Mouse (Mus musculus): ENCODE data around the gene Pf4. TPM values are rescaled to one million over a fixed set of nuclear protein-coding genes. Genes with fewer than 3 reads are reported as not detected.

Gene Pf4
- polyA plus RNA-seq, 1 experiment from 2014 or later = 74.4 TPM

- WGBS = 79% methylated on average over 12 of the region's 12 CpGs
- Histone ChIP-seq H3K9ac (replicated peaks) (no peak overlapping the region), H3K36me3 (no peaks in the 10 kb centered on the region), H3K4me3 (no peak overlapping the region), H3K27me3 (peaks cover 10% of the 10 kb centered on the region), H3K4me2 (replicated peaks) (no peak overlapping the region), H3K4me1 (peaks cover 6% of the 10 kb centered on the region), H3K9me3 (no peaks in the 10 kb centered on the region), H3K27ac (replicated peaks) (no peak overlapping the region)
- ATAC-seq (ENCODE audit: low FRiP score, low read depth) = no peak
Measured at GRCm38 (mm10) chr5:90763912-90764665, 8.1 kb upstream of the Pf4 start.

GRCm38 (mm10) chr5:90765821-90766606 is 6.2 kb upstream of the Pf4 start:
- no peak overlapping the region for H3K4me3 ChIP-seq
- ATAC-seq (ENCODE audit: low FRiP score, low read depth) = no peak
- 81% methylated on average over 8 of the region's 8 CpGs for WGBS
- H3K36me3 ChIP-seq = no peaks in the 10 kb centered on the region
- no peak overlapping the region for H3K9ac ChIP-seq (replicated peaks)
- no peak overlapping the region for H3K4me2 ChIP-seq (replicated peaks)
- no peak overlapping the region for H3K27ac ChIP-seq (replicated peaks)
- H3K27me3 ChIP-seq = no peaks in the 10 kb centered on the region; the same call in 1 of the 2 replicates
- no peaks in the 10 kb centered on the region for H3K9me3 ChIP-seq
- no peaks in the 10 kb centered on the region for H3K4me1 ChIP-seq

GRCm38 (mm10) chr5:90768218-90768617 is 4.0 kb upstream of the Pf4 start, which contains the start of gene Ppbp:
Gene Ppbp, plus strand, starts transcription at chr5:90768518.
- Histone ChIP-seq H3K9ac (replicated peaks) (no peak within 1 kb of the TSS), H3K27me3 (no peaks in the 10 kb centered on the region), H3K4me3 (no peak within 1 kb of the TSS), H3K27ac (replicated peaks) (no peak within 1 kb of the TSS), H3K9me3 (no peaks in the 10 kb centered on the region), H3K4me2 (replicated peaks) (no peak within 1 kb of the TSS), H3K4me1 (no peaks in the 10 kb centered on the region), H3K36me3 (no peaks in the 10 kb centered on the region)
- 78% methylated on average over 3 of the region's 3 CpGs for WGBS
- no peak for ATAC-seq (ENCODE audit: low FRiP score, low read depth)

GRCm38 (mm10) chr5:90771369-90771768 is 866 bp upstream of the Pf4 start:
- ATAC-seq (ENCODE audit: low FRiP score, low read depth) = no peak
- H3K4me3 ChIP-seq = no peak overlapping the region
- H3K4me1 ChIP-seq = no peaks in the 10 kb centered on the region
- H3K36me3 ChIP-seq = no peaks in the 10 kb centered on the region
- 70% methylated on average over 3 of the region's 3 CpGs for WGBS
- H3K27me3 ChIP-seq = no peaks in the 10 kb centered on the region
- H3K27ac ChIP-seq (replicated peaks) = no peak overlapping the region
- H3K4me2 ChIP-seq (replicated peaks) = no peak overlapping the region
- no peak overlapping the region for H3K9ac ChIP-seq (replicated peaks)
- H3K9me3 ChIP-seq = no peaks in the 10 kb centered on the region

- Histone ChIP-seq H3K4me2 (replicated peaks) (no peak overlapping the region), H3K9ac (replicated peaks) (no peak overlapping the region), H3K4me1 (no peaks in the 10 kb centered on the region), H3K36me3 (no peaks in the 10 kb centered on the region), H3K27me3 (no peaks in the 10 kb centered on the region), H3K4me3 (no peak overlapping the region), H3K9me3 (no peaks in the 10 kb centered on the region), H3K27ac (replicated peaks) (no peak overlapping the region)
- ATAC-seq (ENCODE audit: low FRiP score, low read depth) = no peak
- 88% methylated on average over 5 of the region's 5 CpGs for WGBS
Measured at GRCm38 (mm10) chr5:90775562-90775961, 3.3 kb downstream of the Pf4 start.

GRCm38 (mm10) chr5:90777621-90778020 is 5.4 kb downstream of the Pf4 start:
- Histone ChIP-seq H3K4me3 (no peak overlapping the region), H3K9me3 (no peaks in the 10 kb centered on the region), H3K36me3 (no peaks in the 10 kb centered on the region), H3K27me3 (no peaks in the 10 kb centered on the region), H3K4me1 (no peaks in the 10 kb centered on the region), H3K4me2 (replicated peaks) (no peak overlapping the region), H3K9ac (replicated peaks) (no peak overlapping the region), H3K27ac (replicated peaks) (no peak overlapping the region)
- ATAC-seq (ENCODE audit: low FRiP score, low read depth) = no peak
- WGBS = 82% methylated on average over 10 of the region's 10 CpGs

GRCm38 (mm10) chr5:90778856-90779255 is 6.6 kb downstream of the Pf4 start:
- Histone ChIP-seq H3K9me3 (no peaks in the 10 kb centered on the region), H3K4me1 (no peaks in the 10 kb centered on the region), H3K27ac (replicated peaks) (no peak overlapping the region), H3K9ac (replicated peaks) (no peak overlapping the region), H3K27me3 (no peaks in the 10 kb centered on the region), H3K4me3 (no peak overlapping the region), H3K4me2 (replicated peaks) (no peak overlapping the region), H3K36me3 (no peaks in the 10 kb centered on the region)
- ATAC-seq (ENCODE audit: low FRiP score, low read depth) = no peak
- WGBS = 86% methylated on average over 6 of the region's 6 CpGs

- ATAC-seq (ENCODE audit: low FRiP score, low read depth) = no peak
- Histone ChIP-seq H3K9me3 (no peaks in the 10 kb centered on the region), H3K27me3 (peaks cover 3% of the 10 kb centered on the region; the same call in 1 of the 2 replicates), H3K4me2 (replicated peaks) (no peak overlapping the region), H3K4me3 (no peak overlapping the region), H3K4me1 (peaks cover 4% of the 10 kb centered on the region; the same call in 1 of the 2 replicates), H3K36me3 (no peaks in the 10 kb centered on the region), H3K27ac (replicated peaks) (no peak overlapping the region), H3K9ac (replicated peaks) (no peak overlapping the region)
- 87% methylated on average over 3 of the region's 3 CpGs for WGBS
Measured at GRCm38 (mm10) chr5:90783697-90784096, 11.5 kb downstream of the Pf4 start.

GRCm38 (mm10) chr5:90785659-90786588 is 13.7 kb downstream of the Pf4 start, which contains the start of gene Cxcl3:
Gene Cxcl3, plus strand, starts transcription at chr5:90786103.
- Histone ChIP-seq H3K9ac (replicated peaks) (no peak within 1 kb of the TSS), H3K27me3 (peaks cover 3% of the 10 kb centered on the region; the same call in 1 of the 2 replicates), H3K36me3 (no peaks in the 10 kb centered on the region), H3K4me1 (peaks cover 4% of the 10 kb centered on the region; the same call in 1 of the 2 replicates), H3K4me3 (peak within 1 kb of the TSS; percentile 37), H3K4me2 (replicated peaks) (peak within 1 kb of the TSS; percentile 68), H3K9me3 (no peaks in the 10 kb centered on the region), H3K27ac (replicated peaks) (no peak within 1 kb of the TSS)
- 18% methylated on average over 26 of the region's 26 CpGs for WGBS
- ATAC-seq (ENCODE audit: low FRiP score, low read depth) = peak; percentile 86

- no peak for ATAC-seq (ENCODE audit: low FRiP score, low read depth)
- no peak overlapping the region for H3K9ac ChIP-seq (replicated peaks)
- no peaks in the 10 kb centered on the region for H3K9me3 ChIP-seq
- peaks cover 4% of the 10 kb centered on the region; the same call in 1 of the 2 replicates for H3K4me1 ChIP-seq
- no peaks in the 10 kb centered on the region for H3K36me3 ChIP-seq
- no peak overlapping the region for H3K4me2 ChIP-seq (replicated peaks)
- H3K27me3 ChIP-seq = peaks cover 3% of the 10 kb centered on the region; the same call in 1 of the 2 replicates
- no peak overlapping the region for H3K27ac ChIP-seq (replicated peaks)
- WGBS = 72% methylated on average over 4 of the region's 4 CpGs
- no peak overlapping the region for H3K4me3 ChIP-seq
Measured at GRCm38 (mm10) chr5:90788114-90788513, 15.9 kb downstream of the Pf4 start.

- no peak overlapping the region for H3K4me3 ChIP-seq
- 88% methylated on average over 11 of the region's 11 CpGs for WGBS
- no peak overlapping the region for H3K27ac ChIP-seq (replicated peaks)
- H3K4me2 ChIP-seq (replicated peaks) = no peak overlapping the region
- peaks cover 3% of the 10 kb centered on the region; the same call in 1 of the 2 replicates for H3K27me3 ChIP-seq
- H3K4me1 ChIP-seq = peaks cover 4% of the 10 kb centered on the region; the same call in 1 of the 2 replicates
- ATAC-seq (ENCODE audit: low FRiP score, low read depth) = no peak
- no peaks in the 10 kb centered on the region for H3K36me3 ChIP-seq
- no peaks in the 10 kb centered on the region for H3K9me3 ChIP-seq
- no peak overlapping the region for H3K9ac ChIP-seq (replicated peaks)
Measured at GRCm38 (mm10) chr5:90789306-90790073, 17.3 kb downstream of the Pf4 start.
